Mouse (Mus musculus): ENCODE measurements around the gene Mmp9.

- TF ChIP-seq GATA1 (IDR thresholded peaks at IDR 0.05; ENCODE audit: borderline replicate concordance, low read length) = no peak
- no peak for TF ChIP-seq FLI1 (IDR thresholded peaks at IDR 0.05; ENCODE audit: low read length)
These were observed 54.3 kb downstream of the Mmp9 start for GRCm38 (mm10) chr2:164994659-164995428.
